Comparison of ENCODE assay signal across 8 mouse cellular contexts in the genomic region with DNA sequence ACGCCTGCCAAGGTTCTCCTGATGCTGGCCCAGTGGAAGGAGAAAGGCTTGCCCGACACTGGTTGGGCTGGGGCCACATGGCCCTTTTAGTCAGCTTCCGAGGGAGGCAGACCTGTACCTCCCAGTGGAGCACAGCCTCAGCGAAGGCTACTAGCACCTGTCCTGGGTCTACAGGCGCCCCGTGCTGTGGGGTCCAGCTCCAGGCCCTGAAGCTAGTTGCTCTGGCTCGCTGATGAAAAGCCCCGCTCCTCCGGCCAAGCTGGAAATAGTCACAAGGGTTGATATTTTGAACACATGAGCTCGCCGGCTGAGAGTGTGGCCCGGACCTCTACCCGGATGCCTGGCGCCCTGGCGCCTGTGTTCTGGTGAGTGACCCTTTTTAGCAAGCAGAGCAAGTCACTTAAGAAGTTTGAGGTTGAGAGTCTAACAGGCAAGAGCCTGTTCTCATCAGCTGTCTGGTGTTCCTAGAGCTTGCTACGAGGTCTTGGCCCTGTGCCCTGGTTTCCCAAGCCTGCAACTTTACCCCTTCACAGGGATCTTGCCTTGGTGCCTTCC. TPM values are rescaled to one million over a fixed set of nuclear protein-coding genes. Genes with fewer than 3 reads are reported as not detected.
A peak's percentile ranks its signal among the peaks of the same experiment; 100 is the strongest.
DNase-seq lines count a peak whose midpoint lies in the region; ATAC-seq lines count a peak whose summit lies in the region.

No protein-coding gene starts in this region.

- H3K27me3 ChIP-seq in kidney, embryonic 14.5 days (ENCODE audit: control insufficient read depth, insufficient read depth, low read length) = no peaks in the 10 kb centered on the region
- no peaks in the 10 kb centered on the region for H3K27me3 ChIP-seq in embryonic facial prominence, embryonic 14.5 days (replicated peaks; ENCODE audit: control insufficient read depth, insufficient read depth, low read length)
- no peaks in the 10 kb centered on the region for H3K27me3 ChIP-seq in heart, embryonic 15.5 days

- peak; percentile 18; the same call in 1 of the 2 replicates for ATAC-seq in kidney, embryonic 14.5 days (ENCODE audit: low FRiP score, low TSS enrichment)
- ATAC-seq in embryonic facial prominence, embryonic 14.5 days (ENCODE audit: low read depth) = peak; percentile 62
- peak; percentile 45 for ATAC-seq in heart, embryonic 15.5 days (replicated peaks; ENCODE audit: insufficient number of reproducible peaks, insufficient read depth, low FRiP score, low read depth)

- H3K9ac ChIP-seq in kidney, embryonic 14.5 days (ENCODE audit: low read depth, low read length) = no peak overlapping the region
- H3K9ac ChIP-seq in embryonic facial prominence, embryonic 14.5 days (ENCODE audit: low read depth, low read length) = no peak overlapping the region
- 0 out of 2 replicates have a peak overlapping the region, but pooled peaks have one; percentile 20 for H3K9ac ChIP-seq in heart, embryonic 15.5 days

- no peak overlapping the region for H3K4me3 ChIP-seq in kidney, embryonic 14.5 days (ENCODE audit: low read length)
- no peak overlapping the region for H3K4me3 ChIP-seq in embryonic facial prominence, embryonic 14.5 days (ENCODE audit: low read depth, low read length)
- H3K4me3 ChIP-seq in heart, embryonic 15.5 days = peak overlapping the region; percentile 6; the same call in 1 of the 2 replicates

- no peak overlapping the region; the same call in 1 of the 2 replicates for H3K4me2 ChIP-seq in kidney, embryonic 14.5 days (replicated peaks; ENCODE audit: low read depth, low read length)
- peak overlapping the region; percentile 13 for H3K4me2 ChIP-seq in embryonic facial prominence, embryonic 14.5 days (ENCODE audit: low read depth, low read length)
- peak overlapping the region; percentile 51 for H3K4me2 ChIP-seq in heart, embryonic 15.5 days

- no peaks in the 10 kb centered on the region for H3K36me3 ChIP-seq in kidney, embryonic 14.5 days (ENCODE audit: control insufficient read depth, insufficient read depth, low read length)
- H3K36me3 ChIP-seq in embryonic facial prominence, embryonic 14.5 days (ENCODE audit: control insufficient read depth, insufficient read depth, low read length) = no peaks in the 10 kb centered on the region
- no peaks in the 10 kb centered on the region for H3K36me3 ChIP-seq in heart, embryonic 15.5 days

- no peak for DNase-seq in kidney, adult 9 months
- peak; percentile 79 for DNase-seq in embryonic facial prominence, embryonic 14.5 days (ENCODE audit: low spot score)
- DNase-seq in lung, postnatal 36 days = peak; percentile 18
- DNase-seq in left cerebral cortex, adult 9 months (ENCODE audit: low spot score in 2 of 2) = no peak
- no peak for DNase-seq in layer of hippocampus, postnatal 25 days (ENCODE audit: extremely low spot score in 1 of 2, low spot score in 1 of 2)
- no peak for DNase-seq in ovary, postnatal 14 days (ENCODE audit: low spot score)

- no peak overlapping the region for H3K27ac ChIP-seq in kidney, embryonic 14.5 days (ENCODE audit: low read depth, low read length)
- H3K27ac ChIP-seq in embryonic facial prominence, embryonic 14.5 days (replicated peaks; ENCODE audit: low read depth, low read length) = peak overlapping the region; percentile 42
- peak overlapping the region; percentile 70 for H3K27ac ChIP-seq in heart, embryonic 15.5 days

- no peaks in the 10 kb centered on the region for H3K9me3 ChIP-seq in kidney, embryonic 14.5 days (ENCODE audit: control insufficient read depth, low read length)
- no peaks in the 10 kb centered on the region for H3K9me3 ChIP-seq in embryonic facial prominence, embryonic 14.5 days (ENCODE audit: control insufficient read depth, low read length)
- H3K9me3 ChIP-seq in heart, embryonic 15.5 days (replicated peaks) = no peaks in the 10 kb centered on the region

- peaks cover 9% of the 10 kb centered on the region; the same call in 1 of the 2 replicates for H3K4me1 ChIP-seq in kidney, embryonic 14.5 days (ENCODE audit: control insufficient read depth, insufficient read depth, low read length)
- H3K4me1 ChIP-seq in embryonic facial prominence, embryonic 14.5 days (ENCODE audit: control insufficient read depth, insufficient read depth, low read length) = peaks cover 16% of the 10 kb centered on the region
- H3K4me1 ChIP-seq in heart, embryonic 15.5 days (replicated peaks) = peaks cover 26% of the 10 kb centered on the region

- 68% methylated on average over 16 of the region's 16 CpGs for WGBS in kidney, embryonic 14.5 days
- 59% methylated on average over 14 of the region's 16 CpGs for WGBS in embryonic facial prominence, embryonic 14.5 days
- 32% methylated on average over 16 of the region's 16 CpGs for whole genome bisulfite sequencing in heart, embryonic 15.5 days

RNA-seq across cellular contexts. Expression of gene Traf3, which starts 22.6 kb away (rescaled TPM):
- 12.5 and 14.0 TPM in 2 replicates for polyA plus RNA-seq in kidney, embryonic 14.5 days (2014; fragmentation: Nextera tagmentation; extraction: Ambion mirVana)
- polyA plus RNA-seq in embryonic facial prominence, embryonic 14.5 days (2014; fragmentation: Nextera tagmentation; extraction: Ambion mirVana) = 12.5 and 13.4 TPM in 2 replicates
- polyA plus RNA-seq in heart, embryonic 15.5 days (2015; fragmentation: Nextera tagmentation; extraction: Ambion mirVana) = 5.1 and 7.0 TPM in 2 replicates
- 10 to 100 TPM; 92.9 to 94.0 TPM for total RNA-seq in layer of hippocampus, postnatal 25 days (2021)

RNA-seq across cellular contexts. Expression of gene 4930595D18Rik, which starts 40.7 kb away (rescaled TPM):
- not detected in 2 replicates for polyA plus RNA-seq in kidney, embryonic 14.5 days (2014; fragmentation: Nextera tagmentation; extraction: Ambion mirVana)
- polyA plus RNA-seq in embryonic facial prominence, embryonic 14.5 days (2014; fragmentation: Nextera tagmentation; extraction: Ambion mirVana) = not detected in 2 replicates
- polyA plus RNA-seq in heart, embryonic 15.5 days (2015; fragmentation: Nextera tagmentation; extraction: Ambion mirVana) = not detected in 2 replicates
- not detected for total RNA-seq in layer of hippocampus, postnatal 25 days (2021)

Comparison
In these comparisons a context has a peak if more than half of its experiments do, and no peak if none do; other contexts are left out.
1. DNase-seq: peak in embryonic facial prominence, embryonic 14.5 days (single experiment) and lung, postnatal 36 days (single experiment); none in kidney, adult 9 months (single experiment), left cerebral cortex, adult 9 months (0 of 2), layer of hippocampus, postnatal 25 days (0 of 2) and ovary, postnatal 14 days (single experiment).
2. Peak in every context shown above with its lines, with median percentiles within 50 percentile points of each other: ATAC-seq.